Mouse (Mus musculus) adipocyte (in vitro differentiated cells): ENCODE data around the gene Il17rc.
A peak's percentile ranks its signal among the peaks of the same experiment; 100 is the strongest.

ENCODE experiments used
- DNase-seq: peaks from one replicate; pipeline ENCODE4 v3.0.0-alpha.2; 2016; ENCODE audit warnings: low spot score

Il17rc gene

DNA sequence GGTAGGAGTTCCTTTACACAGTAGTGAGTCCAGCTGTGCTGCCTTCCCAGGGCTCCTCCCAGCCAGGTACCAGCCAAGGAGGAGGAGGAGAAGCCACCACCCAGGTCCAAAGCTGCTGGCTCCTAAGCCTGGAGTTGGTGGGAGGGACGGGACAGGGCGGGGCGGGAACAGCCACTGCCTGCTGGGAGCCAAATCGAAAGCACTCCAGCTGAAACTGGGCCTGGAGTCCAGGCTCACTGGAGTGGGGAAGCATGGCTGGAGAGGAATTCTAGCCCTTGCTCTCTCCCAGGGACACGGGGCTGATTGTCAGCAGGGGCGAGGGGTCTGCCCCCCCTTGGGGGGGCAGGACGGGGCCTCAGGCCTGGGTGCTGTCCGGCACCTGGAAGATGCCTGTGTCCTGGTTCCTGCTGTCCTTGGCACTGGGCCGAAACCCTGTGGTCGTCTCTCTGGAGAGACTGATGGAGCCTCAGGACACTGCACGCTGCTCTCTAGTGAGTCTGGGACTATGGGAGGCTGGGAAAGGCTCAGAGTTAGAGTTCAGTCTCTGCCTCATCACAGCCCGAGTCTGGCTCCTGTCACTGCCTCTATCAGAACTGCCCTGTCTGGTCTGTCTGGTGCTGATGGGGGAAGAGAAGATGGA is at the start of gene Il17rc:
Il17rc (plus strand) TSS at position 131 of the 640 bp plus-strand sequence.
- peak; percentile 90 for DNase-seq

DNA sequence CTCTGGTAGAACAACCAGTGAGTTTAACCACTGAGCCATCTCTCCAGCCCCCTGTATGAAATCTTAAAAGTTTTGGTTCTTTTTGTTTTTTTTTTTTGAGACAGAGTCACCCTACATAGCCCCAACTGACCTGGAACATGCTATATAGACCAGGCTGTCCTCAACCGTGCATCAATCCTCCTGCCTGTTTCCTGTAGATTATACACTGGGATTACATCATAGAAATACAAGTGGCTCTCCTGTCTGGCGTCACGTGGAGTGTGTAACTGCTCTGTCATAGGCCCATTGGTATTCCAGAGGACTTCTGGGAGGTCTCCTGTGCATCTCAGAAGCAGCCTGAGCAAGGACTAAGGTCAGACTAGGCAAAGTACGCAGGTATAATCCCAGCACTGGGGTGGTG is 48.2 kb upstream of the Il17rc start:
- DNase-seq = no peak

- no peak for DNase-seq
Observed at GRCm38 (mm10) chr6:113424187-113424586, 47.0 kb upstream of the Il17rc start.

- DNase-seq = peak; percentile 79
Observed at GRCm38 (mm10) chr6:113426696-113427095, 44.5 kb upstream of the Il17rc start.

DNA sequence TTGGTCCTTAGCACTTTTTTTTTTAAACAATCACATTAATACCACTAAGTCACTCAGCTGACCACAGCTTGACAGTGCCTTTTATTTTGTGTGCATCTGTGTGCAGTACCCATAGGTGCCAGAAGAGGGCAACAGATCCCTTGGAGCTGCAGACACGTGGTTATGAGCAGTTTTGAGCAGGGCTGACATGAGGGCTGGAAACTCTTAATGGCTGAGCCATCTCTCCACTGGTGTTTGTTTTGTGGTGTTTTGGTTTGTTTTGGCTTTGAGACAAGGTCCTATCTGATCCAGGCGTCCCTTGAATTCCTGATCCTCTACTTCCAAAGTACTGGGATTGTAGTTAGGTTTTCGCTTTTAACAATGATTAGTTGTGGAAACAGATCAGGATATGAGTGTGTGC is 43.8 kb upstream of the Il17rc start:
- DNase-seq = peak; percentile 86

- peak; percentile 38 for DNase-seq
Observed at GRCm38 (mm10) chr6:113428006-113428405, 43.2 kb upstream of the Il17rc start.

DNA sequence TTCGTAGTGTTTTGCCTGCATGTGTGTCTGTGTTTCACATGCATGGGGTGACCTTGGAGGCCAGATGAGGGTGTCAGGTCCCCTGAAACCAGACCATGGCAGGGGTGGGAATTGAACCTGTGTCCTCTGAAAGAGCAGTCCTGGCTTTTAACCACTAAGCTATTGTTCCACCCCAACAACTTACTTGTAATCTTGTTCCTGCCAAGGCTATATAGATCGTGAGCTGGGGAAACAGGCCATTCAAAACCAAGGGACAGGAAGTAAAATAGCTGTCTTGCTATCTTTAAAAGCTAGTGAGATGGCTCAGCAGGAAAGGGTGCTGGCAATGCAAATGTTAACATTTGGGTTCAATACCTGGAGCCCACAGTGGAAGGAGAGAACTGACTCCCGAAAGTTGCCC is 41.3 kb upstream of the Il17rc start:
- peak; percentile 28 for DNase-seq

DNA sequence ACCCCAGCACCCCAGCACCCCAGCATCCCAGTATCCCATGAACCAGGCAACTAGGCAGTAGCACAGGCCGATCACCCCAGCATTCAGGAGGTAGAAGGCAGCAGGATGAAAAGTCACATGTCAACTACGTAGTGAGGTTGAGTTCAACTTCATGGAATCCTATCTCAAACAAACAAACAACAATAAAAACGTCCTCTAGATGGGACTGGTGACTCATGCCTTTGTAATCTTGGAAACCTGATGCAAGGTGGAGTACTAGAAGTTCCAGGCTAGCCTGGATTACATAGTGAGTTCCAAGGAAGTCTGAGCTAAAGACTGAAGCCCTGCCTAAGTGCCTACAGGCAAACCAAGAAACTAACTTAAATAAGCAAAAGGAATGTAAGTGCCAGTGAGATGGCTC is 40.4 kb upstream of the Il17rc start:
- DNase-seq = peak; percentile 44

DNA sequence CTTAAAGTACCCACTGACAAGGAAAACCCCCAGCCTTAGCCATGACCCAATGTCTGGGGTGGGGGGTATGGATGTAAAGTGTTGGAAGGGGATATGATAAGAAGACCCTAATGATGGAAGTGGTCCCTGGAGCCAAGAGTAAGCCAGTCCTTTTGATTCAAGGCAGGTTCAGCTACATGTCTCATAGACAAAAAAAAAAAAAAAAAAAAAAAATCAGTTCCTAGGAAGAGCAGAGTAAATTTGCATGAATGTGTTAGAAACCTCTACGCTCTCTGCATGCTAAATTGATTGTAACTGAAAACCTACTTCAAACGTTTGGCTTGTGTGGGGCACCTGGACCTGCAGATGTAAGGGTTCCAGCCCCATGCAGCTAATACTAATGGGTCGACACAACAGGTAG is 39.4 kb upstream of the Il17rc start:
- no peak for DNase-seq

- DNase-seq = peak; percentile 80
Observed at GRCm38 (mm10) chr6:113433661-113434060, 37.6 kb upstream of the Il17rc start.

GRCm38 (mm10) chr6:113434691-113435090 is 36.5 kb upstream of the Il17rc start:
- DNase-seq = peak; percentile 80

GRCm38 (mm10) chr6:113435664-113436205 is 35.5 kb upstream of the Il17rc start, which contains the start of gene Cidec:
Cidec (minus strand) TSS chr6:113435760.
- peak; percentile 96 for DNase-seq

- DNase-seq = no peak
Observed at GRCm38 (mm10) chr6:113437135-113437534, 34.1 kb upstream of the Il17rc start.

GRCm38 (mm10) chr6:113438721-113439430 is 32.4 kb upstream of the Il17rc start:
- peak; percentile 96 for DNase-seq

DNA sequence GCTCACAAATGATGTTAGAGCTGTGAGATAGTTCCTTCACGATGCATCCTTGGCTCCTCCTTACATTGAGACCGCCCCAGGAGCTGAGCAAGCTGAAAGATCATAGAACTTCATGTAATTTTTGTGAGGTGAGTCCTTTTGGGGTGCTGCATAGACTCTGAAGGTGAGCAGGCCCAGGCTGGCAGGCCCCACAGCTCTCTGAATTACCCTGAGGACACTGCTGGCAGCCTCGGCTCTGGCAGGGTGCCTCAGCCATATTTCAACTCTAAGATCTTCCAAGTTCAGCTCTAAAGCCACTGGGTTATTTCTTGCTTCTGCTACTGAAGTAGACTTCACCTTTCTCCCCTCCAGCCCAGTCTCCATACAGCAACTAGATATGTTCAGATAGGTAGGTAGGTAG is 30.5 kb upstream of the Il17rc start:
- DNase-seq = peak; percentile 76

GRCm38 (mm10) chr6:113441147-113441680 is 30.0 kb upstream of the Il17rc start:
- DNase-seq = peak; percentile 96

DNA sequence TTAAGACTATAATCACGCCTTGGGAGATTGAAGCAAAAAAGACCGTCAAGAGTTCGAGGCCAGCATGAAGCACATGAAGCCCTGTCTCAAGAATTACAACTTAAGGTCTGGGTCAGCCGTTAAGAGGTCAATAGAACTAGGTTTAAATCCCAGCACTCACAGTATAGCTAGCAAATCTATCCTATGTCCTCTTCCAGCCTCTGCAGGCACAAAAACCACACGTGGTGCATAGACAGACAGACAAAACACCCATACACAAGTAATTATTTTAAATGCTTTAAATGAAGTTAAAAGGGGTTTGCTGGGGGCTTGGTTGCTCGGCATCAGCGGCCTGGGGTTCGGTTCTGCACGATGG is 29.2 kb upstream of the Il17rc start:
- DNase-seq = no peak

- peak; percentile 99 for DNase-seq
Observed at GRCm38 (mm10) chr6:113442442-113443090, 28.7 kb upstream of the Il17rc start, which contains the start of gene Jagn1. Jagn1 (plus strand) TSS chr6:113442569.

DNA sequence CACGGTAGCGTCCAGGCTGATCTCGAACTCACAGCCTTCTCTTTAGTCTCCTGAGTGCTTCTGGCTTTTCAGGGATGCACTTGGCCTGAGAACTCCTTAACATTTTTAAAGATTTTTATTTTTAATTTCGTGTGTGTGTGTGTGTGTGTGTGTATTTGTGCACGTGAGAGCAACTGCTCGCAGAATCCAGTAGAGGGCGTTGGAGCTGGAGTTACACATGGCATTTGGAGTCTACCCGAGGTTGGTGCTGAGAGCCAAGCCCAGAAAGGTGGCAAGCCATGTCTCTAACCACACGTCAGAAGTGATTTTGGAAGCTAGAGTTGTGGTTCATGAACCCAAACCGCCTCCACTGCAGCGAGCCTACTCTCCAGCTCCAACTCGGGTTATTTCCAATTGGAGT is 28.1 kb upstream of the Il17rc start:
- peak; percentile 61 for DNase-seq

DNA sequence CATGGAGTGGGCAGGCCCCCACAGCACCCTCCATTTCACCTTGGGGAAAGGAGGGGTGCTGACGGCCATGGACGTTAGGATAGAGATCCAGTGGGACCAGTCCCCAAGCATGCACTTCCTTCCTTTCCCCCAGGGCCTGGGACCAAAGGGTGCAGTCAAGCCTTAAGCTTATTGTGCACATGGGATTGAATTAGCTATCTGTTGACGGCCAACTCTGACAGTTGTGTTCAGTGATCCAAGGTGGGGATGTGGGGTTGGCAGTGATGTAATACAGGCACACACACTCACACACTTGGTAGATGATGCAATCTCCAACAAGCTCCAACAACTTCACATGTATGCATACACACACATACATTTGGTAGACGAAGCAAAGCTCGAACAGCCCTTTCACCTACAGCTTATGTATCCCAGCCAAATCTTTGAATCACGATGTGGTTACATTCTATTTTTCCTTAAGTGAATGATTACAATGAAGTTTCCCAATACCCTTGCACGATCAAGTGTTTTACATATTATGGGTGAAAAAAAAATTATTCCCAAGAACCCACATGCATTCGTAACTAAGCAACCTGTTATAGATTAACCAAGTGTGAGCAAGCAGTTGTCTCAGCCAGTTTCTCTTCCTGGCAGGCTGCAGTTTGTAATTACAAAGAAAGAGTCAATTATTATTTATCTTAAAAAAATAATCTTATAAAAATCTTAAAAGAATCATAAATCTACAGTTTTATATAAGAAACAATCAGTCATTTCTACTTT is 26.8 kb upstream of the Il17rc start:
- DNase-seq = peak; percentile 14

- no peak for DNase-seq
Observed at GRCm38 (mm10) chr6:113447639-113448038, 23.6 kb upstream of the Il17rc start.

DNA sequence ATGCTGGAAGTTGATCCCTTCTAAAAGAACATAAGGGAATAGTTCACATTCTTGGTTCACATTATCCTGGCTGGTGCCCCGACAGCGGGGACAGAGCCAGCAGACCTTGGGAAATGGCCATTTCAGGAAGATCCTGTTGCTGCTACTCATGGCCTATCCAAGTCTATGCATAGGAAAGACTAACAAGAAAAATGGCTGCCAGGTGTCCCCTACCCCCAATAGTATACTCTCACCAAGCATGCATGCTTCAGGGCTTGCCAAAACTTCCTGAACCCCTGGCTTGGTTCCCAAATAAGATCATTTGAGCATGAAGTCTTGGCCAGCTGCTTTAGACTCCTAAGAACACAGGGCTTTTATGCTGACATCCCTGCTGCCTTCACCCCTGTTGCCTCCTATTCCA is 19.4 kb upstream of the Il17rc start:
- DNase-seq = peak; percentile 82
